Mouse (Mus musculus) kidney, adult 2 months (tissue): ENCODE results near the gene Shisa5.

Experiments used
- CTCF ChIP-seq: fragments of 200-500 bp; conservative IDR thresholded peaks from 2 replicates; pipeline ENCODE4 v1.5.1; 2011; ENCODE audit warnings: low read depth, mild to moderate bottlenecking, control low read depth, low read length, moderate library complexity, mixed read lengths; ENCODE audit not compliant: insufficient read depth, insufficient read length
- POLR2A ChIP-seq: fragments of 200-500 bp; IDR thresholded peaks from one replicate; pipeline ENCODE4 v1.6.1; 2011; ENCODE audit warnings: low read depth, low read length, control low read depth

DNA sequence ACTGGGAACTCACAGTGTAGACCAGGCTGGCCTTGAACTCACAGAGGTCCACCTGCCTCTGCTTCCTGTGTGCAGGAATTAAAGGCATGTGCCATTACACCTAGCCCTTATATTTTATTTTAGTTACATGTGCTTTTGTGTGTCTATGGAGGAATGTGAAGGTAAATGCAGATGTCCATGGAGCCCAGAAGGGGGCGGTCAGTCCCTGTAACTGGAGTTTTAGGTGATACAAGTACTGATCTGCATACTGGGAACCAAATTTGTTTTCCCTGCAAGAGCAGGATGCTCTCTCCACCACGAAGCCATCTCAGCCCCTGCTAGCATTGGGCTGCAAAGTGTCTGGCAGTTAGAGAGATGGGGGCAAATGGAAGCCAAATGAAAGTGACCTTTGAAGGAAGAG is 46.6 kb downstream of the Shisa5 start:
- peak; percentile 59 for TF ChIP-seq CTCF
- no peak for TF ChIP-seq POLR2A
